Mouse (Mus musculus): ENCODE results near the gene Olfr1199. TPM values are rescaled to one million over a fixed set of nuclear protein-coding genes. Genes with fewer than 3 reads are reported as not detected.

Gene Olfr1199
- not detected for total RNA-seq (2022)

DNA sequence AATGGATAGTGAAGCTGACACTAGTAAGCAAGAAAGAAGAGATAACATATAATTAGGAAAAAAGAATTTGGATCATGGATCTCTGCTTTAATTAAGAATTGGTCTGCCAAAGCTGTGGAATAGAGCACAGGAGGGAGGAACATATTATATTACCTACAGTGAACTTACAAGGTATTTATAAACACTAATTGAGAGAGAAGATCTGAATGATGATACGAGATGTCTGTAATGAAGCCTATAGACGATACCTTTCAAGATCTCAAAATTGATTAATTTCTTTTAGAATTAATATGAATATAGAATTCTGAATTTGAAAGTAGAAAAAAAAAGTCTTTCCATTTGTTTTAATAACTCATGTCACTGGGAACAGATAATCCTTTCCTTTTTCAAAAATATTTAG, at the start of gene Olfr1199:
Gene Olfr1199, minus strand, starts transcription at position 101 of the 400 bp plus-strand sequence.
- no peak for DNase-seq (ENCODE audit: low spot score in 2 of 2)

DNA sequence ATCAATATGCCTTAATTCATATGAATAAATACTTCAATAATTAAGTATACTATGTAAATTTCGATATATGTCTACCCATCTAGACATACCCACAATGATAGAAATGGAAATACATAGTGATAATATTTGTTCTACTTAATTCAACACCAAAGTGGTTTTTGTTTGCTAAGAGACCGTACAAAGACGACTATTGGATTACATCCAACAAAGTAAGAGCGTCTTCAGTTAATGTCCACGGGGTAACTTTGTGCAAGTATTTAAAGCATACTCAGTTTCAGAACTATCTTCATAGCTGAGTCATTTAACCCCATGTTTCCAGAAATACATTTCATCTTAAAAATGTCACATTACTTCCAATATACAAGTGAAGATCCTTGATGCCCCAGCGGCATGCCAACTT, 32.5 kb upstream of the Olfr1199 start, which contains the start of gene Olfr1201:
Gene Olfr1201, plus strand, starts transcription at position 301 of the 400 bp plus-strand sequence.
- no peak for DNase-seq (ENCODE audit: low spot score in 2 of 2)

DNA sequence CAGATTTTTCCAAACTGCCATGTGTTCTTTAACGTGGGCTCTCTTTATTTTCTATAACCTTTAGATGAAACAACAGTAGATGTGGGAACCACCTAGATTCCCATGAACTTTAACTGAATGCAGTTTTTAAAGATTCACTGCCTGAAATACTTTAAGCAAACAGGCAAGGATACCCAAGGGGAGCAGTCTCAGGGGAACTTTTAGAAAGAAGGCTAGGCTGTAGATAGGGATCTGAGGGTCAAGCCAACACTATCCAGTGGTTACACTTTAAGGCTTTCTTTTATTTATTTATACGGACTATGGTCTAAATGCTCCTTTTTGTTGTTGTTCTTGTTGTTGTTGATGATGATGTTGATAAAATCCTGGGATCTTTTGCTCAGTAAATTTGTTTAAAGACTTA, 10.1 kb upstream of the Olfr1199 start, which contains the start of gene Olfr1200:
Gene Olfr1200, minus strand, starts transcription at position 101 of the 400 bp plus-strand sequence.
- DNase-seq (ENCODE audit: low spot score in 2 of 2), result no peak

DNA sequence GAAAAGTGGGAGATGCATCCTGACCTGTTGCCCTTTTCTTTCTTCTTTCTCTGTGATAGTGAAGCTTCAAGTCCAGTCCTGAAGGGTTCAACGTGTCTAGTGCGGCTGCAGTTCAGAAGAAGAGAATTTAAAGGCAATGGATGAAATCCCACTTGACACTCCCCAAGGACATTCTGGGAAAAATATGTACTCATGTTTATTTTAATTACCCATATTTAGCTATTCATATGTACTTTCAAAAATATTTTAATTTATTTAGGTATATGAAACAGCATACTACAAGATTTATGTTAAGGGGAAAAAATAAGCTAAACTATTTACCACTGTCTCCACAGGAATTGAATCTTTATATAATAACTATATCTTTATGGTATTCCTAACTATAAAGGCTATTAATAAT, 9.0 kb downstream of the Olfr1199 start, which contains the start of gene Olfr1198:
Gene Olfr1198, minus strand, starts transcription at position 101 of the 400 bp plus-strand sequence.
- no peak for DNase-seq (ENCODE audit: low spot score in 2 of 2)

DNA sequence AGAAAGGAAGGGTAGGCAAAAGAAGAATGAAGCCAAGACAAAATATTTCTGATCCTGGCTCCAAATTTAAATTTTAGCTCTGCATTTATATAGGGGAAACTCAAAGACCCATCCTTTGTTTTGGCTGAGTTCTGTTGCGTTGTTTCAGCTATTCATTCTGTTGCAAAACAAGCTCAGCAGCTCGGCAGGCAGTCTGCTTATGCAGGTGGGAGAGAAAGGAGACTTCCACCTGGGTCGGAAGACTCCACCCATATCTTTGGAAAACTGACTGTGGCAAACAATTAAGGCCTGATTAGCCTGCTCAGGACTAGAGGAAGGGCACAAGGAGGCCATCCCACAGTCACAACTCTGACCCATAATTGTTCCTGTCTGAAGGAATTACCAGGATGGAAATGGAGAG, 16.9 kb downstream of the Olfr1199 start:
- no peak for DNase-seq (ENCODE audit: low spot score in 2 of 2)

DNA sequence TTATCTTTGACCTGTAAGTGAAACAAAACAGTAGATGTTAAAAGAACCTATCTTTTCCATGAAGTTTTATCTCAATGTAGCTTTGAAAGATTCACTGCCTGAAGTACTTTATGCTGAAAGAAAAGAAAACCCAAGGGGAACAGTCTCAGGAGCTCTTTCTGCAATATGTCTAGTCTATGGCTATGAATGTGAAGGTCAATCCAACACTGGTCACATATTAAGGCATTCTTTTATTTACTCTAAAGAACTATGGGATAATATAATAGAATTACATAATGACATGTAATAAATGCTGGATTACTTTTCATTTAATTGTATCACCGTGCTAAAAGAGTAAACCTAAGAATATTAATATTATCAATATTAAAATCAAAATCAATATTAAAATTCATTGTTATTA, 28.0 kb downstream of the Olfr1199 start, which contains the start of gene Olfr1197:
Gene Olfr1197, minus strand, starts transcription at position 101 of the 400 bp plus-strand sequence.
- no peak for DNase-seq (ENCODE audit: low spot score in 2 of 2)

DNA sequence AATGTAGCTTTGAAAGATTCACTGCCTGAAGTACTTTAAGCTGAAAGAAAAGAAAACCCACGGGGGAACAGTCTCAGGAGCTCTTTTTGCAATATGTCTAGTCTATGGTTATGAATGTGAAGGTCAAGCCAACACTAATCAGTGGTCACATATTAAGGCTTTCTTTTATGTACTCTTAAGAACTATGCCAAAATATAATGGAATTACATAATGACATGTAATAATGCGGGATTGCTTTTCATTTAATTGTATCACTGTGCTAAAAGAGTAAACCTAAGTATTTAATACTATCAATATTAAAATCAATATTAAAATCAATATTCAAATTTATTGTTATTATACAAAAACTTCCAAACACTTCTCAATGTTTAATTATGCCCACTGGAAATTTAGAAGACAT, 55.8 kb downstream of the Olfr1199 start, which contains the start of gene Olfr1196:
Gene Olfr1196, minus strand, starts transcription at position 101 of the 400 bp plus-strand sequence.
- no peak for DNase-seq (ENCODE audit: low spot score in 2 of 2)

Other genes starting within 250 kb of the Olfr1199 start
- gene Olfr1186, start 241.9 kb downstream of the Olfr1199 start, total RNA-seq (2022), result not detected
- gene Olfr1188, start 203.5 kb downstream of the Olfr1199 start, total RNA-seq (2022), result not detected
- not detected for gene Olfr1189, start 174.0 kb downstream of the Olfr1199 start, total RNA-seq (2022)
- under 1 TPM in 1 of 4 experiments, not detected in 3; 0.06 TPM for gene Olfr1191-ps1, start 119.9 kb downstream of the Olfr1199 start, total RNA-seq (2022)
- gene Olfr1192-ps1, start 112.0 kb downstream of the Olfr1199 start, total RNA-seq (2022), result not detected
- not detected for gene Olfr1193, start 84.8 kb downstream of the Olfr1199 start, total RNA-seq (2022)
- not detected for gene Olfr1195, start 71.3 kb downstream of the Olfr1199 start, total RNA-seq (2022)
- gene Olfr1196, start 55.9 kb downstream of the Olfr1199 start, total RNA-seq (2022), result not detected
- not detected for gene Olfr1197, start 28.1 kb downstream of the Olfr1199 start, total RNA-seq (2022)
- not detected for gene Olfr1198, start 9.1 kb downstream of the Olfr1199 start, total RNA-seq (2022)
- not detected for gene Olfr1200, start 10.0 kb upstream of the Olfr1199 start, total RNA-seq (2022)
- gene Olfr1201, start 32.6 kb upstream of the Olfr1199 start, total RNA-seq (2022), result not detected
- gene Olfr1202, start 54.0 kb upstream of the Olfr1199 start, total RNA-seq (2022), result not detected
- gene Olfr1205, start 69.3 kb upstream of the Olfr1199 start, total RNA-seq (2022), result not detected
- gene Olfr1204, start 88.8 kb upstream of the Olfr1199 start, total RNA-seq (2022), result not detected
- gene Olfr1206, start 102.8 kb upstream of the Olfr1199 start, total RNA-seq (2022), result not detected
- gene Olfr1208, start 141.8 kb upstream of the Olfr1199 start, total RNA-seq (2022), result not detected
- not detected for gene Olfr1209, start 154.7 kb upstream of the Olfr1199 start, total RNA-seq (2022)
- not detected for gene Olfr1211, start 177.6 kb upstream of the Olfr1199 start, total RNA-seq (2022)
- gene Olfr1212, start 193.5 kb upstream of the Olfr1199 start, total RNA-seq (2022), result not detected
- not detected for gene Gm13762, start 219.8 kb upstream of the Olfr1199 start, total RNA-seq (2022)
- not detected for gene Olfr1214, start 232.2 kb upstream of the Olfr1199 start, total RNA-seq (2022)
- not detected for gene Olfr1215, start 246.5 kb upstream of the Olfr1199 start, total RNA-seq (2022)

Data from layer of hippocampus, adult 8-10 months (tissue).